Mouse (Mus musculus) heart, postnatal 36 days (tissue): ENCODE results near the gene Olfr798. TPM values are rescaled to one million over a fixed set of nuclear protein-coding genes. Genes with fewer than 3 reads are reported as not detected.

Experiments
- DNase-seq, 2 experiments: peaks; one replicate each; pipeline ENCODE4 v3.0.0; 2021 to 2022
- intact Hi-C: fragments of 180-260 bp; cut with DNase I; formaldehyde crosslinking; loops from one replicate; pipeline ENCODE4 v1.15.1; 2025
- microRNA-seq, 2 experiments: library from miRNA; unstranded; fragments of <30 nt; microRNA quantifications; one replicate each; pipeline ENCODE4 v1.2.0; 2021; ENCODE audit warnings: borderline number of aligned reads in 2 of 2
- total RNA-seq, 2 experiments: library from RNA; stranded (reverse); gene quantifications; 2 replicates each; pipeline ENCODE4 v1.2.3; 2021

Olfr798 gene
- total RNA-seq, result not detected

DNA sequence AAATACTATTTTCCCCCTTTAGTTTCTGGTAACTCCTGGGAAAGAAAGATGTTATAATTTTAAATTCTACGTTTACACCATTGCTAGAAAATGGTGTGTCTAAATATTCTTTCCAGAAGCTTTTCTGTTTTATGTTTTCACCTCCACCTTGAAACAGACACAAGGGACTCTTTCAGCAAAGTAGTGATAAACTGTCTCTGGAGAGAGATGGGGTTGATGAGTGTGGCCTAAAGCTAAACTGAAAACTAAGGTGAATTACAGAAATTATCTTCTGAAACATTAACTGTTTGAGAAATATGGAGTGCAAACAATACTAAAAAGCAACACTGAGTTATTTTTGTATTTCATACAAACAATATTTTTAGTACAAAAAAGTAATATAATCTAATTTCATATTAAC is at the start of gene Olfr798:
Gene Olfr798 (minus strand): TSS at position 101 of the 400 bp plus-strand sequence.
- intact Hi-C loops, result no loop called here
- no peak for DNase-seq

DNA sequence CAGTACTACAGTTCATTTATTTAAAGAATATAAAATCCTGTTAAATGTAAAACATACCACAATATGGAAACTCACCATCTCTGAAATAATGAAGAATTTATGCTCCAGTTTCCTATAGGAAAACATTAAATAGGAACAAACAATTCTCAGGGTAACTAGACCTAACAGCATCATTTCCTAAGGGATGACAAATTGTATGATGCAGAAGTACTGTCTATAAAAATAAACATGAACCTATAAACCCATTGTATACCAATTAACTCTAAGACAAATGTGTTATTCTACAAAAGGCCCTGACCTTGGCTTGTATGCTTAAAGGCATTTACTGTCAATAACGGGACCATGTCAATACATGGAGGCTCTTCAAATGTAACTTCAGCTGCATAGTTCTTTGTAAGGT is 46.0 kb upstream of the Olfr798 start, which contains the start of gene Olfr801:
Gene Olfr801 (minus strand): TSS at position 101 of the 400 bp plus-strand sequence.
- DNase-seq, result no peak
- intact Hi-C loops, result no loop called here

DNA sequence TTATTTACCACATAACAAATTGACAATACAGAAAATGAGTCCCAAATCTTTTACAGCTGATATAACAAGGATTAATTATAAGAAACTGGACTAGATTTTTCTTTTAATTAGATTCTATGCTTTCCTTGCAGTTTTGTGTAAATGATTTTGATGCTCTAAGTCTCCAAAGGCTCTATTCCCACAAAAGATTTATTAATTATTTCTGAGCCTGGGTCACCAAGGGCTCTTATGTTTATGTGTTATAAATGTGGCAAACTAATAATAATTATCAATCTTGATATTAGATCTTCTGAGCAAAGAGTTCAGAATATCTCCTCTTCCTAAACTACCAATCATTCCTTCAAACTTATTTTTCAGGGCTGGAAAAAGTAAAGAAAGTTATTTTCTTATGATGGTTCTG is 29.7 kb upstream of the Olfr798 start, which contains the start of gene Olfr800:
Gene Olfr800 (plus strand): TSS at position 301 of the 400 bp plus-strand sequence.
- DNase-seq, result no peak
- intact Hi-C loops, result no loop called here

DNA sequence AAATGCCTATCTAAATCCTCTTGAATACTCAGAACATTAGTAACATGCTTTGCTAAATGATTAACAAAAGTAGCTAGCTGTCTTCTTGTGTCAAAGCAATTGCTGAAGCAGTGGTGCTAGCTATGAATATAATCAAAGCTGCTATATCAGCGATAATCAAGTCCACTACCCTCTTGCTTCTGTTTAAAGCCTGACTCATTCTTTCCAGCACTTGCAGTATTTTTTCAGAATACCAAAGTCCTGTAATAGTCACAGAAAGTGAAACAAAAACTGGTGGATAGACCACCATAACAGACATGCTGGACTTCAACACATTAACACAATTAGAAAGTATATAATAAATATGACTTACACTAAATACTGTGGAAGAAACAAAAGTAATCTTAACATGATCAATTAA is 24.0 kb upstream of the Olfr798 start:
- no peak for DNase-seq
- intact Hi-C loops, result no loop called here

DNA sequence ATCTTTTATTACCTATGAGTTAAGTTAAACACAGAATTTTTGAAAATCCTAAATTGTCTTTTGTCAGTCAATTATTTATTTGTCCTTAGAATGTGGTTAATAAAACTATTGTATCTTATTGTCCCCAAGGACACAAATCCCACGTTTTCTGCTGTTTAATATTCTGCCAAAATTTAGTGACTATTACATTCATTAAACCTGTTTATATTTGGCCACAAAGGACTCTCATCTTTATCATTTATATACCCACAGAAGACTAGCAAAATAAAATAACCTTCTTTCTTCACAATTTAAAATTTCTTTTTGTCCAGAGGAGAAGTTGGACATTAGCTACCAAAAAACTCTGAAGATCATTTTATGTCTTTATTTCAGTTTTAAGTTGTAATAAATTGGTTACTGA is 9.4 kb upstream of the Olfr798 start, which contains the start of gene Olfr799:
Gene Olfr799 (plus strand): TSS at position 301 of the 400 bp plus-strand sequence.
- intact Hi-C loops, result no loop called here

DNA sequence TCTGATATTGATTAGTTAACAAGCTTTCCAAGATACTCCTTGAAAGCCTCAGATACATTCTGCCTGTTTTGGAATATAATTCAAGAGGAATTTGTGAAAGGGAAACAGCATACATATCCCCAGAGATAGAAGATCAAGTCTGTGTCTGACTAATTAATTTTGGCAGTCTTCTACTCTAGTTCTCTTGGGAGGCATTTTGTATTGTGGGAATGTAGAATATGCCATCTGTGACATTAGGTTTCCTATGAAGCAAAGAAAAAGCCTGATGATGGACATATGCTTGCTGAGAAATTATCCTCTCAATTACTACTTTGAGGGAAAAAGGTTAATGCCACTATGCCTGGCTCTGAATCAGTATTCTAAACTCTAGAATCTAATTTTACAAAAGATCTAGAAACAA is 4.5 kb downstream of the Olfr798 start:
- intact Hi-C loops, result no loop called here
- DNase-seq, result no peak

More for the DNA sequence above, 9.4 kb upstream of the Olfr798 start, which contains the start of gene Olfr799:
- no peak for DNase-seq

DNA sequence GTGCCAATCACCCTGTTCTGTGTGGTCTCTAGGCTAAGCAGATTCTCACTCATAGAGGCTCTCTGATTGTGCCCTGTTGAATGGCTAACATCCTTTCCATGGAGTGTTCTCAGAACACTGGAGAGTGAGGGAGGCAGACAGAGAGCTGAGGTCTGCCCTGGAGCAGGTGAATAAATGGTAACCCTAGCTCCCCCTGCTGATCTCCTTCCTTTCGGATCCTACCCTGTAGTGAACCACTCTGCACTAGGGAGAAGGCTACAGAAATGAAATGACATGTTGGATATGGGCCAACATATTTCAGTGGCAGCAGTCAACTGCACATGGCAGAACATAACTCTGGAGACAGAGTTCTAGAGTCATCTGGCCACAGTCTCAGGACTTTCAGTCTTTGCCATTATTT is 6.0 kb downstream of the Olfr798 start:
- DNase-seq, result no peak
- intact Hi-C loops, result no loop called here

DNA sequence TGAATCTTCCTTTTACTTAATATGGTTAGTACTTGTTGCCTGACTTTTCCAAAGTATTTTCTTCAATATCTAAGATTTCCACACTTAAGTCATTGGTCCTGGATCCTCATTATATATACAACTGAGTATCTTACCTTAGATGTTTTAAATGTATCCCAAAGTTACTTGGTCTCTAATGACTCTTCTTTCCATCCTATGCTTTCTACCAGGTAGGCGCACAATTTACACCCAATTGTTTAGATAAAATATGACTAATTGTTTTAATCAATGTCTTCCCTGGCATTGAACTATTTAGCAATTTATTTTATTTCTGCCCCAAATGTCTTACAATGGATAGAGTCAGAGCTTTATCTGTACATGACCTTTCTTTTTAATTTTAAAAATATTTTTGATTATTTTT is 15.3 kb downstream of the Olfr798 start, which contains the start of gene Olfr796:
Gene Olfr796 (minus strand): TSS at position 101 of the 400 bp plus-strand sequence.
- intact Hi-C loops, result no loop called here
- DNase-seq, result no peak

DNA sequence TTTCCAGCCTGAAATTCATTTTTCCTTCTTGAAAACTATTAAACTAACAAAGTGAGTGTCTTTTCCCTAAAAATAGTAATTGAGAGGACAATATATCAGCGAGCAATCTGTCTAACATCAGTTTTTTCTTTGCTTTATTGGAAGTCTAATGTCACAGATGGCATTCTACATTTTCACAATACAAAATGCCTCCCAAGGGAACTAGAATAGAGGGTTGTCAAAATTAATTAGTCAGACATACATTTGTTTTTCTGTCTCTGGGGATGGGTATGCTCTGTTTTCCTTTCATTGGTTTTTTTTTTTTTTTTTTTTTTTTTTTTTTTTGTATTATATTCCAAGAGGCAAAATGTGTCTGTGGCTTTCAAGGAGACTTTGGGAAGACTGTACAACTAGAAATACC is 50.7 kb downstream of the Olfr798 start:
- no peak for DNase-seq
- intact Hi-C loops, result no loop called here

Small RNAs within 50 kb of the gene (microRNA-seq; reads per million reads assigned to microRNA genes)
- 0 reads per million in 2 experiments for gene Gm23252

Other genes starting within 250 kb of the Olfr798 start
- gene Olfr784, start 243.9 kb downstream of the Olfr798 start, total RNA-seq, result not detected
- not detected for gene Olfr785, start 222.5 kb downstream of the Olfr798 start, total RNA-seq
- gene Olfr786, start 200.6 kb downstream of the Olfr798 start, total RNA-seq, result not detected
- not detected for gene Olfr787, start 166.1 kb downstream of the Olfr798 start, total RNA-seq
- gene Olfr788, start 156.9 kb downstream of the Olfr798 start, total RNA-seq, result not detected
- not detected for gene Olfr789, start 143.2 kb downstream of the Olfr798 start, total RNA-seq
- gene Olfr790, start 129.4 kb downstream of the Olfr798 start, total RNA-seq, result not detected
- gene Olfr791, start 106.1 kb downstream of the Olfr798 start, total RNA-seq, result not detected
- not detected for gene Olfr792, start 88.8 kb downstream of the Olfr798 start, total RNA-seq
- not detected for gene Olfr794, start 60.3 kb downstream of the Olfr798 start, total RNA-seq
- not detected for gene Olfr796, start 15.4 kb downstream of the Olfr798 start, total RNA-seq
- not detected for gene Olfr799, start 9.6 kb upstream of the Olfr798 start, total RNA-seq
- gene Olfr800, start 29.8 kb upstream of the Olfr798 start, total RNA-seq, result not detected
- gene Olfr801, start 45.9 kb upstream of the Olfr798 start, total RNA-seq, result not detected
- not detected for gene Olfr802, start 60.2 kb upstream of the Olfr798 start, total RNA-seq
- gene Olfr803, start 66.4 kb upstream of the Olfr798 start, total RNA-seq, result not detected
- gene Olfr804, start 75.3 kb upstream of the Olfr798 start, total RNA-seq, result not detected
- not detected for gene Olfr805, start 101.4 kb upstream of the Olfr798 start, total RNA-seq
- gene Olfr806, start 114.0 kb upstream of the Olfr798 start, total RNA-seq, result not detected
- gene Olfr807, start 129.9 kb upstream of the Olfr798 start, total RNA-seq, result not detected
- not detected for gene Olfr808, start 137.5 kb upstream of the Olfr798 start, total RNA-seq
- not detected for gene Olfr809, start 146.7 kb upstream of the Olfr798 start, total RNA-seq
- gene Olfr810, start 167.0 kb upstream of the Olfr798 start, total RNA-seq, result not detected
- not detected for gene Olfr811, start 176.5 kb upstream of the Olfr798 start, total RNA-seq
- gene Olfr812, start 218.2 kb upstream of the Olfr798 start, total RNA-seq, result not detected
- not detected for gene Olfr813, start 227.4 kb upstream of the Olfr798 start, total RNA-seq